Mouse (Mus musculus) liver, embryonic 14.5 days (tissue): ENCODE data around the gene Cers1.

Experiments
- CTCF ChIP-seq: IDR thresholded peaks from 2 replicates; pipeline ENCODE4 v1.5.1; 2016; ENCODE audit warnings: antibody characterized with exemption, low read depth, control low read depth
- EP300 ChIP-seq: IDR thresholded peaks from 2 replicates; pipeline ENCODE4 v1.6.1; 2016; ENCODE audit warnings: antibody characterized with exemption, low read depth

DNA sequence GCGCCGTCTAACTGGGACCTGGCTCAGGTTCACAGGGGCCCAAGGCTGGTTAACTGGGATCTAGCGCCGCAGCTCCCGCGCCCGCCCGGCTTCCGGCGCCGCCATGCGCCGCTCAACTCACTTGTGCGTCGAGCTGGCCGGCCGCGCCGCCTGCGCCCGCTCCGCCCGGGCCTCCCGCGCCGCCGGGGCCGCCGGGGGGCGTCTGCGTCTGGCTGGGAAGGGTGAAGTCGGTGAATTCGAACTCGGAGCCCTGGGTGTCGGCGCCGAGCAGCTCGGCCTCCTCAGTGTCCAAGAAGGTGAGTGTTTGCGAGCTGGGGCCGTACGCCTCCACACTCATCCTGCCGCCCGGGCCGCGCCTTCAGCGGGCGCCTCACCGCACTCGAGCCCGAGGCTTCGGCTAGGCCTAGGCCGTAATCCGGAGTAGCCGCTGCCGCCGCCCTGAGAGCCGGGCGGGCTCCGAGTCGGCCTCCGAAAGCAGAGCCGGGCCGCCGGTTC is 37.1 kb downstream of the Cers1 start:
- TF ChIP-seq CTCF (no peak), EP300 (no peak)
